Mouse (Mus musculus) adrenal gland, adult 8-10 months (tissue): ENCODE measurements around the gene Tfip11. TPM values are rescaled to one million over a fixed set of nuclear protein-coding genes. Genes with fewer than 3 reads are reported as not detected.

Experiments used
- DNase-seq: peaks from one replicate; pipeline ENCODE4 v3.0.0; 2022
- total RNA-seq, 4 experiments: library from RNA; stranded (reverse); gene quantifications; 2 replicates each; pipeline ENCODE4 v1.2.4; 2022

Gene Tfip11
- total RNA-seq, 4 experiments from 2014 or later, result 36.2 to 44.0 (median 38.9) TPM

- no peak for DNase-seq
These were observed 38.1 kb downstream of the Tfip11 start for GRCm38 (mm10) chr5:112364184-112364797.

- no peak for DNase-seq
These were observed 40.7 kb downstream of the Tfip11 start for GRCm38 (mm10) chr5:112366879-112367278.

- no peak for DNase-seq
These were observed 41.2 kb downstream of the Tfip11 start for GRCm38 (mm10) chr5:112367338-112367737.

- no peak for DNase-seq
These were observed 41.8 kb downstream of the Tfip11 start for GRCm38 (mm10) chr5:112367929-112368328.

GRCm38 (mm10) chr5:112368666-112369065 lies 42.5 kb downstream of the Tfip11 start:
- no peak for DNase-seq

- DNase-seq, result no peak
These were observed 43.2 kb downstream of the Tfip11 start for GRCm38 (mm10) chr5:112369326-112369725.

GRCm38 (mm10) chr5:112370236-112370813 lies 44.2 kb downstream of the Tfip11 start:
- DNase-seq, result no peak

GRCm38 (mm10) chr5:112371933-112372332 lies 45.8 kb downstream of the Tfip11 start:
- DNase-seq, result no peak

GRCm38 (mm10) chr5:112376111-112376510 lies 50.0 kb downstream of the Tfip11 start:
- DNase-seq, result no peak

GRCm38 (mm10) chr5:112377380-112377779 lies 51.2 kb downstream of the Tfip11 start:
- no peak for DNase-seq

- DNase-seq, result peak; percentile 86
These were observed 52.6 kb downstream of the Tfip11 start for GRCm38 (mm10) chr5:112378716-112379115.

GRCm38 (mm10) chr5:112381154-112381553 lies 55.0 kb downstream of the Tfip11 start:
- DNase-seq, result peak; percentile 50

GRCm38 (mm10) chr5:112382042-112382441 lies 55.9 kb downstream of the Tfip11 start:
- DNase-seq, result no peak

- DNase-seq, result peak; percentile 83
These were observed 56.6 kb downstream of the Tfip11 start for GRCm38 (mm10) chr5:112382641-112383330.

GRCm38 (mm10) chr5:112384805-112385472 lies 58.8 kb downstream of the Tfip11 start:
- DNase-seq, result no peak

GRCm38 (mm10) chr5:112385973-112386372 lies 59.8 kb downstream of the Tfip11 start:
- DNase-seq, result no peak

Other genes starting within 250 kb of the Tfip11 start
- gene Cryba4, start 73.8 kb upstream of the Tfip11 start, total RNA-seq, result 100 to 1,000 TPM in 1 of 4 experiments, 10 to 100 TPM in 3; 42.1 to 126 (median 66.3) TPM
- 1 to 10 TPM in 3 of 4 experiments, under 1 TPM in 1; 0.74 to 7.0 (median 2.6) TPM for gene Crybb1, start 70.5 kb upstream of the Tfip11 start, total RNA-seq
- 100 to 1,000 TPM; 143 to 211 (median 173) TPM for gene Tpst2, start 49.7 kb upstream of the Tfip11 start, total RNA-seq
- gene Srrd, start 16.7 kb downstream of the Tfip11 start, total RNA-seq, result 10 to 100 TPM; 26.0 to 51.5 (median 29.9) TPM
- gene Hps4, start 16.7 kb downstream of the Tfip11 start, total RNA-seq, result 10 to 100 TPM; 27.7 to 43.6 (median 31.3) TPM
- under 1 TPM in 2 of 4 experiments, not detected in 2; 0.17 TPM for gene Gm6583, start 29.7 kb downstream of the Tfip11 start, total RNA-seq
- 1 to 10 TPM; 2.2 to 6.9 (median 3.5) TPM for gene Asphd2, start 68.5 kb downstream of the Tfip11 start, total RNA-seq
- gene Gm6588, start 123.1 kb downstream of the Tfip11 start, total RNA-seq, result not detected